Mouse (Mus musculus): ENCODE measurements around the gene Lrmda.
A peak's percentile ranks its signal among the peaks of the same experiment; 100 is the strongest.

The Lrmda gene

GRCm38 (mm10) chr14:21992321-21992885 is 27.1 kb upstream of the Lrmda start:
- peak; percentile 32 to 37 for DNase-seq

DNA sequence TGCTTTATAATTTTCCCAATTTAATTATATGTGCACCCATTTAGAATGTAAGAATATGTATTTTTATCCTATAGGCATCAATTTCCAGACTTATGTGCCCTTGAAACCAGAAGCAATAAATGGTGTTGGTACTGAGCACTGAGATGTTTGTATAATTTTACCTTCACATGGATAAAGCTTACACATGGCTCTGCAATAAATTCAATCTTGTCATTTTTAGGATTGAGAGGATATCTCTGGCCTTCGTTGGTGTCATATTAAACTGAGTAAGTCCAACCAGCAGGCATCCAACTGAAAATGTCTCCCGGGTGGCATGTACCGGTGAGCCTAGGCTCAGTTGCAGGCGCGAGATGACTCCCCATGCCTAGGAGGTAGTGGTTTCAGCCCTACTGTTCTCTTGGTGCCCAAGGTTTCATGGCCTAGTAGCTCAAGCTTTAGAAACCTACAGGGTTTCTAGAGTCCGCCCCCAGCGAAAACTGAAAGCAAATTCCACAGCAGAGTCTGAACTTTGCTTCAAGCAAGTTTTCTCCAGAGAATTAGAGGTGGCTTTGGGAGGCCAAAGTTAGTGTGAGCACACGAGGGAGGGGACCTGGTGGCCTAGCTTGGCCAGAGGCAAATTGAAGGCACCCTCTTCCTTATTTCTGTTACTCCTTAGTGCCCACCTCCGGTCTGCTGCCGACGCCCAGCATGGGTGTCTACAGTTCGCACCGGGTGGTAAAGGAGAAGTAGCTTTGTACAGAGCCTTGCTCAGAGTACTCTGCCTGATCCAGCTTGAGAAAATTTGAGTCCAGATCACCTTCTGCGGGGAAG is 26.1 kb upstream of the Lrmda start:
- DNase-seq, result peak; percentile 72 to 76

DNA sequence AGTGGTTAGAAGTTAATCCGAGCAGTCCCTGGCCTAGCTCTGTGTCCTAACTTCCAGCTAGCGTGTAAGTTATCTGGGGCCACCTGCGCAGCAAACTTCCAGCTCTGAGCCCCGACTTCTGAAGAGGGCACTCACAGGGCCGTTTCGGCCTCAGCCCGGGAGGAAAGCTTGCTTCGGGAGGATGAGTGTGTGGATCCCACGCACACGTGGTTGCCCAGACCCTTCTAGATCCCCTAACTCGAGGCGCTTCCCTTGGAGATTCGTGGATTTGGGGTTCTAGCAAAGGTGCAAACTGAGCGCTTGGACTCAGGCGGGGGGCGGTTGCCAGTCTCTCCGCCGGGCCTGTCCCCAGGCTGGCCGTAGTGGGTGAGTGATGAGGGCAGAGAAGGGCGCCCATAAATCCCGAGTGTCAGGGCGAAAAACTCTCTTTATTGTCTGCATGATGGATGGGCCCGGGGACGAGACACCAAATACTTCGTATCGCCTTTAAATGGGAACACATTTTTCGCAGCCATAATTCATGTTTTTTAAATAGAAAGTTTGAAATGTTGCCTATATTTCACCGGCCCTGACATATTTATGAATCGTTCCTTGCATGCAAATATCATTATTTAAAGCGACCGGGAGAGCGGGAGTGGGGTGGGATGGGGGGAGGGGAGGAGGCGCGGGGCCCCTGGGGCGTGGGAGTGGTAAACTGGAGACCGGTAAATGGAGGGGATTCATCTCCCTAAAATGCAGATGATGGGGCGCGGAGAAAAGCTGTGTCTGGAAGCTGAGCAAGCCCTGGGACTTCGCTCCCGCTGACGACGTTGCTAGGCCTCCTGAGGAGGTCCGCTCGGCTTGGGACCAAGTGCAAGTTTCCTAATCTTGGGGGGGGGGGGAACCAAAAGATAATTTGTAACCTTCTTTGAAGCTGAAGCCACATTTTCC is 25.2 kb upstream of the Lrmda start:
- DNase-seq, result peak; percentile 48 to 54

DNA sequence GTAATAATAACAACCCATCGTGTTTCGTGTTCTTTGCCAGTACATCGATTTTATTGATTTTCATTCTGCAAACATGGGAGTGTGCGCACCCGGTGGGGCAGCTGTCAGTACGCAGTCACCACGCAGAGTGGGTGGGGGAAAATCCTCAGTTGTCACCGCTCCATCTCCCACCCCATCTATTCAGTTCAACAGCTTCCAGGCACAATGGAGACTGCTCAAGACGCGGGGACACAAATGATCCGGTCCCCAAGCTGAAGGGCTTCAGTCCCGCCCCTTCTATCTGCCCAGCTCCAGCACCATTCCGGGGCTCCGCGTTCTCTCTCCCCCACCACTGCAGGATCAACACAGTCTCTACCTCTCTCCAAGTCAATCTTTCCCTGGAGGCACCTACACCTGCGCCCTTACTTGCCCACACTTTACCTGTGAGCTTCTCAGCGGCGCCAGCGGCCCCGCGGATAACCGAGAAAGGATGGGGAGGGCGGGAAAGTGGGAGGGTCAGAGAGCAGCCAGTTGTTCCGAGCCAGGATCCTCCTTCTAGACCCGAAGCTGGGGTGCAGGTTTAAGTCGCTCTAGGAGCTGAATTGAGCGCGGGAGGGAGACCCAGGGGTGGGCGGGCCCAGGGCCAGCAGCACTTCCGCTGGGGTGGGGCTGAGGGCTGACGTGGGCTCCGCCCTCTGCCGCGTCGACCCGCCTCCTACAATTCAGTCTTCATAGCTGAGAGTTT is 24.3 kb upstream of the Lrmda start:
- peak; percentile 87 to 89 for DNase-seq

- DNase-seq, result no peak
These were observed 19.9 kb upstream of the Lrmda start for GRCm38 (mm10) chr14:21999588-21999987.

- no peak for DNase-seq
These were observed 16.3 kb upstream of the Lrmda start for GRCm38 (mm10) chr14:22003231-22003630.

GRCm38 (mm10) chr14:22003631-22004030 is 15.9 kb upstream of the Lrmda start:
- no peak for DNase-seq

DNA sequence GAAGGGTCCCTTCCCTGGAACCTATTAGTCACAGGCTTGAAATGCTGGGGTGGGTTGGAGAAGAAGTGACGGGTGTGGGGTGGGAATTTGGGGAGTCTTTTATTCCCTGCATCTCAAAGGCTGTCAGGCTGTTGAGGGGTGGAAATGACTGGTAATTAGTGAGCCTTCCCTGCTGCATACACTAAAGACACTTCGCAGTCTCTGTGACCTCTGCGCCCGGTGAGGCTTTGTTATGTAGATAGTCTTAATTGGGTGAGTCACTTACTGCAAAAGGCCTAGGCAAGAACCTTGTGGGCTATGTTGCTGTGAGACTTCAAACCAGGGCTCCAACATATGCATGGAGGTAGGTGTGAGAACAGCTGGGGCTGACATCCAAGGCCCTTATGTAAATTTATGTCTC is 14.6 kb upstream of the Lrmda start:
- DNase-seq, result no peak

DNA sequence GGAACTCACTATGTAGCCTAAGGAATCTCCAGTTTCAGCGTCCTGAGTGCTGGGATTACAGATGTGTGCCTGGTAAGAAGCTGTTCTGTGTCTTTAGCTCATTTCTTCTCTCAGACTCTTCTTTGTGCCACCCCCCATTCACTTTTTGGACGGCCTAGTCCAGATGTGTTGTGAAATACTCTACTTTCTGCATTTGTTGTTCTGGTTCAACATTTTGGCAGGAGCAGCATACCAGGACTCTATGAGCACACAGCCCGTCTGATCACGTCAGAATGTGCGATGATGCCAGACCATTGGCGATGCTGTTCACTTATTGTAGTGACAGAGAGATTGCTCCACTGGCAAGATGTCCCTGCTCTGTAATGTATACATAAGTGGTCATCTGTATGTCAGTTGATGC is 12.5 kb upstream of the Lrmda start:
- DNase-seq, result no peak

- DNase-seq, result no peak
These were observed 5.2 kb upstream of the Lrmda start for GRCm38 (mm10) chr14:22014315-22014714.

DNA sequence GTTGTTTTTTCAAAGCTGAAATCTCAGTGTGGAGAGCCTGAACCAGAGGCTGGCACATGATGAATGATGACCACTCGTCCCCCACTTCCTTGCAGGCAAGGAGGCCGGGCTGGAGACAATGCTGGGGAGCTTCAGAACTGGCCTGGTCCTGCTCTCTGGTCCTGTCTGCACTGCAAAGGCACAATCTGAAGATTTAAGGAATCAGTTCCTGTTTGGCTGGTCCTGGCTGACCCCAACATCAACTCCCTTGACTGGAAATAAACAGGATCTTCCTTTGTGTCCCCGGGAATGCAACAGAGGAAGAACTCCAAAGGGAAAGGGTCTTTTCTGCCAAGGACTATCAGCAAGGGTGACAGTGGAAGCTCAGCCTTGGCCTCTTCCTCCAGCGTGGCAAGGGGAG is 4.7 kb upstream of the Lrmda start:
- DNase-seq, result peak; percentile 34 to 63

DNA sequence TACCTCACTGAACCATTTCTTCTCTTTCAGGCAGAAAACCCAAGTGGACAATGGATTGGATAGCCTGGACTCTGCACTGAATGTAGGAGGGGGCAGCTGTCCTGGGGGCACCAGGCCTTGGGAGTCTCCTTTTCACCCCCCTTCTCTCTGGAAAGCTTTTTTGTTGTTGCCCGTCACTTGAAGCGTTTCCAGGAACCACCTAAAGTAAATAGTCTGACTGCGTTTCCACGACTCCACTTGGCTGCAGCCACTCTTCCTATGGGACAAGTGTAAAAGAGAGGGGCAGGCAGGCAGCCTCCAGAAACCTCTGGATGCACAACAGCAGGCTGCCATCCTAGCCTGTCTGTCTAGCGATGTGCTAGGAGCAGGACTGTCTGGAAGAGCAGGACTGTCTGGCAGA is 2.5 kb upstream of the Lrmda start:
- no peak for DNase-seq

DNA sequence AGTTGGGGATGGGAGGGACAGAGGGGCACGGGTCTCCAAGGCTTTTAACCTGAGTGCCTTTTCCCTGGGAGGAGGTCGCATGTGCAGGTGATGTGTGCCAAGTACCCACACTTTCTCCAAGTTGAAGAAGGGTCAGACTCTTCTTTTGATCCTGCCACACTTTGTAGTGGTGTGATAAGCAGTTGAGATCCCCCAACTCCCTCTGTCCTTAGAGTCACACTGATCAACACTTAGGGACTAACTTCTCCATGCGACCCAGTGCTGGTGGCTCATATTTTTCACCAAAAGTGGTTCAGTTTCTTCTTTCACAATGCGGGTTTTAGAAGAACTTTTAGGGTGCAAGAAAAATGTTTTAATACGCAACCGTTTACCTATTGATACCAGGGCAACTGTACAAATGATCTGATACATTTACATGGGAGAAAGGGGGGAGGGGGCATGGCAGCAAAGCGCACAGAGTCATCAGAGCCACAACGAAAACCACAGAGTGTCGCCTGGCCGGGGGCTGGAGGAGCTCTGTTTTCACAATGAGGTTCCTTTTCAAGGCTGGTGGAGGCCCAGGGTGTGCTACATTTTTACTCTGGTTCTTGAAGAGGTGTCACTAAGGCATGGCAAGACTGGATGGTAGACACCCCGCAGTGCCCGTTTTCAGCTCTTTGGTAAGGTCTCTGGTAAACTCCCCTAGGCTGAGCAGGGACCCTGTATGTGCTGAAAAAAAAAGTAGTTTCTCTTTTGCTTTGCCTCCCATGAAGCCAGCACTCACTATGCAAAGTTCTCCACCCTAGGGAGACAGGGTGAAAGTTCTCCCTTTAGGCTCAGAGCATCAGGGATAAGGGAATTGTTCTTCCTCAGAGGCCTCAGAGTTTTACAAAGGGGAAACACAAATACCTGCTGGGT is 685 bp downstream of the Lrmda start:
- no peak for DNase-seq

DNA sequence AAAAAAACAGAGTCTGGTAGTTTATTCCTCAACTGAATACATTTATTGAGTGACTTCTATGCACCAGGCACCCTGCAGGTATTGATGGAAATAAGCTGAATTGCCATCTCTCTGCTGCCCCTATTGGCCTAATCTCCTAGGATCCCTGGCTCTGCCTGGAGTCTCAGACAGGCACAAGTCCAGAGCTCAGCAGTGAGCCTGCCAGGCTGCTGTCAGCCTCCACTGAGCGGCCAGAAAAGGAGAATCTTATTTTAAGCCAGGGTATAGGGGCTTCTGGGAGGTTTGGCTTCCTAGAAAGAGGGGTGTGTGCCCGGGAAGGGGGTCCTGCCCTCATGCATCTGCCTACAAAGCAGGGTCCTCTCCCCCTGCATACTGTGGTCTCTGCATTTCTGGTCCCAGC is 1.4 kb downstream of the Lrmda start:
- DNase-seq, result peak; percentile 71 to 78

DNA sequence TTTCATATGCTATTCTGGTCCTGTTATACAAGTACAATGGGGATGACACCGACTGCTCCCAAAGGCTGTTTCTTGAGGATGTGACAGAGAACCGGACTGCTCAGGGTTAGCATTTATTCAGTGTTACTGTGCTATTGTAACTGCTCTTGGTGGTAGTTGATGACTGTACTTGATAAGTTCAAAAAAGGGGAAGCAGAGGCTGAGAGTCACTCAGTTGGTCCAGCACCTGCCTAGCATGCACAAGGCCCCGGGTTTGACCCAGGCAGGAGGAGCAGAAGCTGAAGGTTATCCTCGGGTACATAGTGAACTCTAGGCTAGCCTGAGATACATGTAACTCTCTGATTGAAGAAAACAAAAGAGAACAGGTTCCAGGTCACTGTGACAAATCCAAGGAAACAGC is 4.0 kb downstream of the Lrmda start:
- DNase-seq, result no peak

DNA sequence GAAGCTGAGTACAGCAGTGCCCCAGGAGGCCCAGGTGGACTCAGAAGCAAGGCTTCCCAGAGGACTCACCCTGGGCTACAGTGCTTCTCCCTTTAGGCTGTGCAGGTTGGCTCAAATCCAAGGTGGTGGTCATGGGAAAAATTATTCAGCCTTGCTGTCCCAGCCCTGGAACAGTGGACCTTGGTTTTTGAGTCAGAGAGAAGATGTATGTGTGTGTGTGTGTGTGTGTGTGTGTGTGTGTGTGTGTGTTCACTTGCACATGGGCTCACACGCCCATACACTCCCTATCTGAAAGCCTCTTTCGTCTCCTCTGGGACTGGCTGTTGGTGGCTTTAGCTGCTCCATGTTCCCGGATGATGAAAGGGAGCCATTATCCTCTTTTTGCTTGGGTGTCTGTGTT is 16.4 kb downstream of the Lrmda start:
- no peak for DNase-seq

DNA sequence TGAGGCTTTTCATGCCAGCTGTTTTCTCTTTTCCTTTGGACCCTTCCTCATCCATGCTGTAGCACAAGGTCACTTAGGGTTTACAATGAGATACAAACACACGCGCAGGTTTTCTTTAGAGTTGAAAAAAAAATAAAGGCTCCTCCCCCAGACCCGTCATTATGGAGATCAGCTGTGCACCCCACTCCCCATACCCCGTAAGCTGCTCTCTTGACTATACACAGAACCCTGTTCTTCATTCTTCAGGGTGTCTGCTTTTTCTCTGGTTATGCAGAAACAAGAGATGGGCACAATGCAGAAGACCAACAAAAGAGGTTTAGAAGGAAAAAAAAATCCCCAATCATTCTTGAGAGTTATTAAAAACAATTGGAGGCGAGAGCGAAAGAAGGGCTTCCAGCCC is 16.8 kb downstream of the Lrmda start:
- DNase-seq, result no peak

DNA sequence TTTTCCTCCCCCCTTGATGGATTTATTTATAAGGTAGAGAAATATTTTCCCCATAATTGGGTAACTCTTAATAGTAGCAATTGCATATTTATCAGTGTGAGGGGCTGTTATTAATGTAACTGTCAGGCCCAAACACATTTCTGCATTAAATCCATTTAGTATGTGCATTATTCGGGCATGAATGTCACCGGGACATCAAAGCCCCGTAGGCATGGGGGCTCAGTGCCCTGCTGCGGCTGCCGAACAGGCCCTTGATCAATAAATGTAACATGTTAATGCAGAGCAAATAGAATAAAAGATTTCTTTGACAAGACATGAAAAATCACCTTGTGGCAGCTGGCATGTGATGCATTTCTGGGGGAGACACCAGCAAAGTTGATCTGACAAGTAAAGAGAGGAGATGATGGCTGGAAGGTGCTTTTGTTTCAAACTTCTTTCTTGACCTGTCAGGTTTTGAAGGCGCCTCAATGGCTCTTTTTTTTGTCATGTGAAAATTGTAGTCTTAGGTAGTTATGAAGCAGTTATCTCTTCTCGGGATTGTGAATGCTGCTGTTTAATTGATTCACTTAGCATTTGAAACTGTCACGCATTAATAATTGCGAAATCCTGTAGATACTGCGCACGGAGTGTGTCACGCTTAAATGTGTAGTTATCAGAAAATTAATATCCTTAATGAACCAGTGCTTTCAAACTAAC is 17.4 kb downstream of the Lrmda start:
- no peak for DNase-seq

GRCm38 (mm10) chr14:22037498-22038131 is 18.1 kb downstream of the Lrmda start:
- DNase-seq, result no peak

DNA sequence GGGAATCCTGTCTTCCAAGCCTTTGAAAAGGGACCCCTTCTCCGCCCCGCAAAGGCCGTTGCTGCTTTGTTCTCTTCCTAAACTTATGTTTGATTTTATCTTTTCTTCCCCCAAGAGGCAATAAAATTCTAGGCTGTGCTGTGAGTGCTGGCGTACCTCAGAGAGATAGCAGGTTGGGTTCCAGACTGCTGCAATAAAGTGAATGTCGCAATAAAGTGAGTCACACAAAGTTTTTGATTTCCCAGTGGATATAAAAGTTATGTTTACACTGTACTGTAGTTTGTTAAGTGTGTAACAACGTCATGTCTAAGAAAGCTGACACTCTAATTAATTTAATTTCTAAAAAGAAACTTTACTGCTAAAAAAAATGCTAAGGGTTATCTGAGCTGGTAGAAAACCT is 22.6 kb downstream of the Lrmda start:
- DNase-seq, result no peak

- no peak for DNase-seq
These were observed 23.9 kb downstream of the Lrmda start for GRCm38 (mm10) chr14:22043420-22043819.
